Mouse (Mus musculus) liver, embryonic 12.5 days (tissue): Measurements from ENCODE around the gene Ptpn9. TPM values are rescaled to one million over a fixed set of nuclear protein-coding genes. Genes with fewer than 3 reads are reported as not detected.
A peak's percentile ranks its signal among the peaks of the same experiment; 100 is the strongest.
"Not testable (repeated sequence)": the region's sequence is repeated elsewhere in the genome, so short reads cannot be mapped to it uniquely, and the experiment has no call there.

Experiments used
- ATAC-seq: fragments of 200-750 bp; cut with Nextera tagmentation; 2 replicates; pipeline ENCODE4 v1.8.0; 2017; ENCODE audit warnings: moderate number of reproducible peaks, mild to moderate bottlenecking, moderate library complexity
- H3K27ac ChIP-seq: fragments of 300-500 bp; sonication (generic); 2 replicates; pipeline ENCODE4 v1.5.1; 2016; ENCODE audit warnings: mild to moderate bottlenecking
- H3K27me3 ChIP-seq: fragments of 300-500 bp; sonication (generic); replicated peaks from 2 replicates; pipeline ENCODE4 v1.6.1; 2016; ENCODE audit warnings: mild to moderate bottlenecking, moderate library complexity
- H3K36me3 ChIP-seq: fragments of 300-500 bp; sonication (generic); 2 replicates; pipeline ENCODE4 v1.6.1; 2016; ENCODE audit warnings: mild to moderate bottlenecking, moderate library complexity
- H3K4me1 ChIP-seq: fragments of 300-500 bp; sonication (generic); 2 replicates; pipeline ENCODE4 v1.6.1; 2016
- H3K4me2 ChIP-seq: fragments of 300-500 bp; sonication (generic); 2 replicates; pipeline ENCODE4 v1.6.1; 2016; ENCODE audit warnings: mild to moderate bottlenecking, moderate library complexity
- H3K4me3 ChIP-seq: fragments of 300-500 bp; sonication (generic); 2 replicates; pipeline ENCODE4 v1.5.1; 2016; ENCODE audit warnings: mild to moderate bottlenecking, moderate library complexity
- H3K9ac ChIP-seq: fragments of 300-500 bp; sonication (generic); 2 replicates; pipeline ENCODE4 v1.6.1; 2016; ENCODE audit warnings: mild to moderate bottlenecking, moderate library complexity
- H3K9me3 ChIP-seq: fragments of 300-500 bp; sonication (generic); replicated peaks from 2 replicates; pipeline ENCODE4 v1.6.1; 2016; ENCODE audit warnings: mild to moderate bottlenecking, moderate library complexity
- WGBS: fragments of 180-500 bp; shearing (Covaris S2); methylation state at CpG from one replicate; pipeline ENCODE4 v1.1.7; 2016; ENCODE audit not compliant: insufficient replicate concordance; 5-methylcytosine and 5-hydroxymethylcytosine counted together
- polyA plus RNA-seq: library from polyadenylated mRNA; unstranded; fragments of >200 nt; fragmentation: Nextera tagmentation; extraction: Ambion mirVana; gene quantifications from 2 replicates; pipeline ENCODE4 v1.2.1, GENCODE M21; 2016

Ptpn9 gene
- 7.4 and 8.0 TPM in 2 replicates for polyA plus RNA-seq

GRCm38 (mm10) chr9:56994286-56995197 lies at the start of gene Ptpn9:
Gene Ptpn9, plus strand, starts transcription at chr9:56994923.
- Histone ChIP-seq H3K9ac (peak within 1 kb of the TSS; percentile 85), H3K9me3 (no peaks in the 10 kb centered on the region), H3K4me2 (peak within 1 kb of the TSS; percentile 98), H3K36me3 (no peaks in the 10 kb centered on the region), H3K4me3 (peak within 1 kb of the TSS; percentile 75), H3K4me1 (peaks cover 36% of the 10 kb centered on the region), H3K27me3 (peaks cover 16% of the 10 kb centered on the region), H3K27ac (peak within 1 kb of the TSS; percentile 81)
- 2% methylated on average over 62 of the region's 62 CpGs for WGBS
- peak; percentile 78 for ATAC-seq

- H3K4me3 ChIP-seq, H3K4me2 ChIP-seq, H3K36me3 ChIP-seq, H3K27ac ChIP-seq, ATAC-seq, H3K9ac ChIP-seq, H3K27me3 ChIP-seq, H3K9me3 ChIP-seq: not testable (repeated sequence)
- H3K4me1 ChIP-seq, result peaks cover 21% of the 10 kb centered on the region
- 16% methylated on average over 3 of the region's 3 CpGs for WGBS
Observed at GRCm38 (mm10) chr9:56947481-56947880, 47.2 kb upstream of the Ptpn9 start.

GRCm38 (mm10) chr9:56948699-56949098 lies 46.0 kb upstream of the Ptpn9 start:
- H3K27ac ChIP-seq, H3K9ac ChIP-seq, H3K27me3 ChIP-seq, H3K4me3 ChIP-seq, H3K4me2 ChIP-seq, H3K36me3 ChIP-seq, ATAC-seq, H3K9me3 ChIP-seq: not testable (repeated sequence)
- H3K4me1 ChIP-seq, result peaks cover 21% of the 10 kb centered on the region
- WGBS, result 54% methylated on average over 5 of the region's 5 CpGs

GRCm38 (mm10) chr9:56949767-56950166 lies 45.0 kb upstream of the Ptpn9 start:
- no peak for ATAC-seq
- 14% methylated on average over 13 of the region's 13 CpGs for WGBS
- Histone ChIP-seq H3K4me2 (peak overlapping the region; percentile 87), H3K27me3 (no peaks in the 10 kb centered on the region), H3K36me3 (no peaks in the 10 kb centered on the region), H3K9ac (peak overlapping the region; percentile 75), H3K4me1 (peaks cover 21% of the 10 kb centered on the region), H3K9me3 (no peaks in the 10 kb centered on the region), H3K27ac (no peak overlapping the region; the same call in 1 of the 2 replicates), H3K4me3 (peak overlapping the region; percentile 69)

GRCm38 (mm10) chr9:56950414-56951400 lies 44.0 kb upstream of the Ptpn9 start, which contains the start of gene Snupn:
Gene Snupn, plus strand, starts transcription at chr9:56950878.
- H3K4me3 ChIP-seq, result peak within 1 kb of the TSS; percentile 69
- under 1% methylated on average over 50 of the region's 50 CpGs for WGBS
- peak within 1 kb of the TSS; percentile 87 for H3K4me2 ChIP-seq
- H3K9me3 ChIP-seq, result no peaks in the 10 kb centered on the region
- H3K4me1 ChIP-seq, result peaks cover 21% of the 10 kb centered on the region
- H3K36me3 ChIP-seq, result no peaks in the 10 kb centered on the region
- H3K9ac ChIP-seq, result peak within 1 kb of the TSS; percentile 75
- ATAC-seq, result peak; percentile 100
- H3K27me3 ChIP-seq, result no peaks in the 10 kb centered on the region
- H3K27ac ChIP-seq, result peak within 1 kb of the TSS; percentile 87

GRCm38 (mm10) chr9:56953562-56953961 lies 41.2 kb upstream of the Ptpn9 start:
- H3K27ac ChIP-seq, result no peak overlapping the region
- H3K27me3 ChIP-seq, result no peaks in the 10 kb centered on the region
- 85% methylated on average over 1 of the region's 1 CpGs for WGBS
- H3K4me2 ChIP-seq, result no peak overlapping the region
- peaks cover 21% of the 10 kb centered on the region for H3K4me1 ChIP-seq
- H3K4me3 ChIP-seq, result no peak overlapping the region
- ATAC-seq, result no peak
- no peaks in the 10 kb centered on the region for H3K36me3 ChIP-seq
- H3K9ac ChIP-seq, result no peak overlapping the region
- H3K9me3 ChIP-seq, result no peaks in the 10 kb centered on the region

GRCm38 (mm10) chr9:56956966-56957675 lies 37.6 kb upstream of the Ptpn9 start:
- 65% methylated on average over 7 of the region's 7 CpGs for WGBS
- no peak for ATAC-seq
- H3K4me3 ChIP-seq, result no peak overlapping the region

GRCm38 (mm10) chr9:56958689-56959088 lies 36.0 kb upstream of the Ptpn9 start:
- H3K27me3 ChIP-seq, result no peaks in the 10 kb centered on the region
- H3K9me3 ChIP-seq, result peaks cover 5% of the 10 kb centered on the region; the same call in 1 of the 2 replicates
- no peak overlapping the region for H3K9ac ChIP-seq
- no peak overlapping the region for H3K27ac ChIP-seq
- no peak overlapping the region for H3K4me3 ChIP-seq
- peaks cover 29% of the 10 kb centered on the region for H3K36me3 ChIP-seq
- 71% methylated on average over 2 of the region's 2 CpGs for WGBS
- no peak overlapping the region for H3K4me2 ChIP-seq
- no peak for ATAC-seq
- H3K4me1 ChIP-seq, result no peaks in the 10 kb centered on the region

More at GRCm38 (mm10) chr9:56956966-56957675, 37.6 kb upstream of the Ptpn9 start:
- Histone ChIP-seq H3K27ac (no peak overlapping the region), H3K4me1 (peaks cover 3% of the 10 kb centered on the region; the same call in 1 of the 2 replicates), H3K36me3 (peaks cover 19% of the 10 kb centered on the region), H3K27me3 (no peaks in the 10 kb centered on the region), H3K9ac (no peak overlapping the region), H3K4me2 (no peak overlapping the region), H3K9me3 (peaks cover 5% of the 10 kb centered on the region; the same call in 1 of the 2 replicates)

GRCm38 (mm10) chr9:56961591-56961990 lies 33.1 kb upstream of the Ptpn9 start:
- no peak for ATAC-seq
- H3K4me3 ChIP-seq, result no peak overlapping the region
- H3K27me3 ChIP-seq, result no peaks in the 10 kb centered on the region
- H3K27ac ChIP-seq, result no peak overlapping the region
- H3K9ac ChIP-seq, result no peak overlapping the region
- no peak overlapping the region for H3K4me2 ChIP-seq
- H3K4me1 ChIP-seq, result no peaks in the 10 kb centered on the region
- H3K36me3 ChIP-seq, result peaks cover 36% of the 10 kb centered on the region
- peaks cover 5% of the 10 kb centered on the region; the same call in 1 of the 2 replicates for H3K9me3 ChIP-seq
- WGBS, result 87% methylated on average over 3 of the region's 3 CpGs

- ATAC-seq, result no peak
Observed at GRCm38 (mm10) chr9:56970158-56970557, 24.6 kb upstream of the Ptpn9 start.

GRCm38 (mm10) chr9:56973960-56974524 lies 20.7 kb upstream of the Ptpn9 start:
- no peak for ATAC-seq
- H3K4me3 ChIP-seq, result no peak overlapping the region
- no peaks in the 10 kb centered on the region for H3K27me3 ChIP-seq
- H3K36me3 ChIP-seq, result peaks cover 24% of the 10 kb centered on the region
- H3K9ac ChIP-seq, result no peak overlapping the region
- peaks cover 11% of the 10 kb centered on the region for H3K4me1 ChIP-seq
- WGBS, result 57% methylated on average over 8 of the region's 8 CpGs
- no peak overlapping the region for H3K27ac ChIP-seq
- no peaks in the 10 kb centered on the region for H3K9me3 ChIP-seq
- H3K4me2 ChIP-seq, result no peak overlapping the region

More at GRCm38 (mm10) chr9:56970158-56970557, 24.6 kb upstream of the Ptpn9 start:
- Histone ChIP-seq H3K4me1 (peaks cover 8% of the 10 kb centered on the region), H3K36me3 (peaks cover 20% of the 10 kb centered on the region), H3K27ac (no peak overlapping the region), H3K9me3 (no peaks in the 10 kb centered on the region), H3K27me3 (no peaks in the 10 kb centered on the region), H3K4me3 (no peak overlapping the region), H3K4me2 (no peak overlapping the region), H3K9ac (no peak overlapping the region)
- WGBS, result 35% methylated on average over 2 of the region's 2 CpGs
